Mouse (Mus musculus) CH12.LX (cell line): ENCODE data around the gene Ptchd1. TPM values are rescaled to one million over a fixed set of nuclear protein-coding genes. Genes with fewer than 3 reads are reported as not detected.

Source experiments
- DNase-seq: peaks from one replicate; pipeline ENCODE4 v3.0.0-alpha.2; 2013; ENCODE audit errors: extremely low read depth
- H3K27ac ChIP-seq: 2 replicates; pipeline ENCODE4 v1.5.1; 2012; ENCODE audit warnings: low read depth, mild to moderate bottlenecking, control low read depth, moderate library complexity; ENCODE audit not compliant: insufficient read depth
- H3K27me3 ChIP-seq: replicated peaks from 2 replicates; pipeline ENCODE3; 2012; ENCODE audit warnings: inconsistent platforms
- H3K36me3 ChIP-seq, 2 experiments: replicated peaks in 1 of 2; 2 replicates each; pipeline versions ENCODE3 to v1.6.1; 2012; ENCODE audit warnings: inconsistent platforms in 1 of 2, low read length in 1 of 2, mild to moderate bottlenecking in 1 of 2, mixed read lengths in 1 of 2, moderate library complexity in 1 of 2; ENCODE audit not compliant: control insufficient read depth in 1 of 2, insufficient read depth in 1 of 2
- H3K4me1 ChIP-seq, 2 experiments: 2 replicates each; pipeline ENCODE4 v1.6.1; 2012; ENCODE audit warnings: inconsistent platforms in 1 of 2, moderate library complexity in 1 of 2; ENCODE audit not compliant: insufficient read depth in 2 of 2, control insufficient read depth in 1 of 2
- H3K4me2 ChIP-seq: 2 replicates; pipeline ENCODE4 v1.6.1; 2012; ENCODE audit warnings: low read depth, mild to moderate bottlenecking, control low read depth; ENCODE audit not compliant: poor library complexity, insufficient read depth, severe bottlenecking
- H3K4me3 ChIP-seq, 3 experiments: fragments of 150-350 bp in 1 of 3; sonication (generic) in 1 of 3; replicated peaks in 1 of 3; 2 replicates each; pipeline versions ENCODE3 to v1.5.1; 2011 to 2012; ENCODE audit warnings: low read depth in 2 of 3, low read length in 2 of 3, mild to moderate bottlenecking in 2 of 3, moderate library complexity in 2 of 3, control low read depth in 1 of 3, improper control_type of control experiment in 1 of 3, inconsistent platforms in 1 of 3, mixed read lengths in 1 of 3; ENCODE audit not compliant: poor library complexity in 1 of 3
- H3K79me2 ChIP-seq: replicated peaks from 2 replicates; pipeline ENCODE4 v1.6.1; 2012; ENCODE audit warnings: mild to moderate bottlenecking, moderate library complexity; ENCODE audit not compliant: control insufficient read depth, poor library complexity, insufficient read depth, severe bottlenecking; ENCODE audit errors: extremely low read depth
- H3K9ac ChIP-seq: 2 replicates; pipeline ENCODE4 v1.6.1; 2012; ENCODE audit warnings: low read depth, mild to moderate bottlenecking, control low read depth, moderate library complexity; ENCODE audit not compliant: insufficient read depth
- H3K9me3 ChIP-seq: replicated peaks from 2 replicates; pipeline ENCODE3; 2012; ENCODE audit warnings: low read length, inconsistent platforms, mixed read lengths
- BHLHE40 ChIP-seq: IDR thresholded peaks from 2 replicates; pipeline ENCODE4 v1.6.1; 2011; ENCODE audit warnings: mild to moderate bottlenecking, low read depth, low read length, improper control_type of control experiment
- CHD1 ChIP-seq: IDR thresholded peaks from 2 replicates; pipeline ENCODE4 v1.6.1; 2012; ENCODE audit warnings: low read depth, low read length, improper control_type of control experiment, inconsistent platforms
- E2F4 ChIP-seq: IDR thresholded peaks from 2 replicates; pipeline ENCODE4 v1.6.1; 2011; ENCODE audit warnings: low read depth, low read length, improper control_type of control experiment; ENCODE audit not compliant: insufficient replicate concordance
- EP300 ChIP-seq: IDR thresholded peaks from 2 replicates; pipeline ENCODE4 v1.6.1; 2011; ENCODE audit warnings: low read length, improper control_type of control experiment
- ETS1 ChIP-seq: conservative IDR thresholded peaks from 2 replicates; pipeline ENCODE4 v1.6.1; 2012; ENCODE audit warnings: low read depth, mild to moderate bottlenecking, inconsistent platforms, low read length, improper control_type of control experiment, moderate library complexity
- GABPA ChIP-seq: IDR thresholded peaks from 2 replicates; pipeline ENCODE4 v1.6.1; 2012; ENCODE audit warnings: low read depth, low read length, improper control_type of control experiment, inconsistent platforms; ENCODE audit not compliant: insufficient replicate concordance
- IRF4 ChIP-seq: IDR thresholded peaks from 2 replicates; pipeline ENCODE4 v1.6.1; 2014; ENCODE audit warnings: low read depth, mild to moderate bottlenecking, inconsistent platforms, low read length, improper control_type of control experiment
- JUN ChIP-seq: IDR thresholded peaks from 2 replicates; pipeline ENCODE4 v1.6.1; 2011; ENCODE audit warnings: low read depth, mild to moderate bottlenecking, low read length, improper control_type of control experiment, moderate library complexity; ENCODE audit not compliant: insufficient read depth
- MAFK ChIP-seq: IDR thresholded peaks from 2 replicates; pipeline ENCODE4 v1.6.1; 2011; ENCODE audit warnings: low read length, improper control_type of control experiment; ENCODE audit not compliant: insufficient replicate concordance
- MAX ChIP-seq: IDR thresholded peaks from 2 replicates; pipeline ENCODE4 v1.6.1; 2011; ENCODE audit warnings: low read length, improper control_type of control experiment
- MAZ ChIP-seq: IDR thresholded peaks from 2 replicates; pipeline ENCODE4 v1.6.1; 2012; ENCODE audit warnings: low read depth, mild to moderate bottlenecking, inconsistent platforms, low read length, improper control_type of control experiment, moderate library complexity
- MEF2A ChIP-seq: IDR thresholded peaks from 2 replicates; pipeline ENCODE4 v1.6.1; 2014; ENCODE audit warnings: low read depth, mild to moderate bottlenecking, inconsistent platforms, low read length, improper control_type of control experiment, borderline replicate concordance
- MYC ChIP-seq: IDR thresholded peaks from 2 replicates; pipeline ENCODE4 v1.6.1; 2011; ENCODE audit warnings: low read depth, mild to moderate bottlenecking, improper control_type of control experiment, low read length
- NELFE ChIP-seq: IDR thresholded peaks from 2 replicates; pipeline ENCODE4 v1.6.1; 2011; ENCODE audit warnings: low read depth, low read length, improper control_type of control experiment
- PAX5 ChIP-seq: IDR thresholded peaks from 2 replicates; pipeline ENCODE4 v1.6.1; 2012; ENCODE audit warnings: low read length, inconsistent platforms, mixed read lengths
- POLR2A ChIP-seq: IDR thresholded peaks from 2 replicates; pipeline ENCODE4 v1.6.1; 2011; ENCODE audit warnings: low read depth, mild to moderate bottlenecking, improper control_type of control experiment, low read length
- SIN3A ChIP-seq: IDR thresholded peaks from 2 replicates; pipeline ENCODE4 v1.6.1; 2012; ENCODE audit warnings: low read length, improper control_type of control experiment, inconsistent platforms
- TBP ChIP-seq: conservative IDR thresholded peaks from 2 replicates; pipeline ENCODE4 v1.6.1; 2011; ENCODE audit warnings: low read depth, low read length, improper control_type of control experiment
- TCF12 ChIP-seq: IDR thresholded peaks from 2 replicates; pipeline ENCODE4 v1.6.1; 2014; ENCODE audit warnings: low read depth, mild to moderate bottlenecking, inconsistent platforms, low read length, improper control_type of control experiment
- UBTF ChIP-seq: IDR thresholded peaks from 2 replicates; pipeline ENCODE4 v1.6.1; 2012; ENCODE audit warnings: low read depth, mild to moderate bottlenecking, inconsistent platforms, low read length, improper control_type of control experiment, moderate library complexity
- USF1 ChIP-seq: IDR thresholded peaks from 2 replicates; pipeline ENCODE4 v1.6.1; 2014; ENCODE audit warnings: low read depth, mild to moderate bottlenecking, inconsistent platforms, low read length, improper control_type of control experiment
- USF2 ChIP-seq: conservative IDR thresholded peaks from 2 replicates; pipeline ENCODE4 v1.6.1; 2011; ENCODE audit warnings: low read depth, low read length, improper control_type of control experiment
- ZC3H11A ChIP-seq: IDR thresholded peaks from 2 replicates; pipeline ENCODE4 v1.6.1; 2012; ENCODE audit warnings: low read depth, mild to moderate bottlenecking, inconsistent platforms, low read length, improper control_type of control experiment
- ZNF384 ChIP-seq: IDR thresholded peaks from 2 replicates; pipeline ENCODE4 v1.6.1; 2012; ENCODE audit warnings: low read depth, low read length, improper control_type of control experiment, inconsistent platforms
- dilution Hi-C: fragments of 300-500 bp; cut with MboI; formaldehyde crosslinking; loops from 2 replicates; pipeline ENCODE4 v1.14.3; 2020; ENCODE audit warnings: low sequenced_read_pairs; ENCODE audit not compliant: extremely low pct_unique_long_range_greater_than_20kb, extremely low pct_ligation_motif_present
- in situ Hi-C: fragments of 300-500 bp; cut with MboI; formaldehyde crosslinking; loops from 3 replicates; pipeline ENCODE4 v1.14.3; 2019; ENCODE audit warnings: low sequenced_read_pairs, low pct_ligation_motif_present, low pct_unique_long_range_greater_than_20kb, mixed read lengths
- polyA plus RNA-seq: library from polyadenylated mRNA; unstranded; fragments of >175 nt; gene quantifications from 2 replicates; pipeline ENCODE4 v1.2.1, GENCODE M21; 2012; ENCODE audit warnings: low read depth; ENCODE audit not compliant: insufficient read length
- total RNA-seq, 2 experiments: library from RNA; depleted of rRNA; stranded (reverse); fragments of 300-350 nt in 1 of 2; fragments of >200 nt in 1 of 2; gene quantifications; 2 replicates each; pipeline ENCODE4 v1.2.3; 2012 to 2014

The Ptchd1 gene
- total and polyA plus RNA-seq, 3 experiments, result not detected

- no peak overlapping the region for H3K9ac ChIP-seq
- no peak for DNase-seq
- H3K4me3 ChIP-seq, result no peak overlapping the region
- H3K27me3 ChIP-seq, result no peaks in the 10 kb centered on the region
- no peaks in the 10 kb centered on the region for H3K4me1 ChIP-seq
- no peaks in the 10 kb centered on the region for H3K9me3 ChIP-seq
- dilution Hi-C loops, result no loop called here
- no peak overlapping the region for H3K4me2 ChIP-seq
- H3K27ac ChIP-seq, result no peak overlapping the region
- no peaks in the 10 kb centered on the region for H3K79me2 ChIP-seq
- H3K36me3 ChIP-seq, result no peaks in the 10 kb centered on the region
- no peak for TF ChIP-seq ZC3H11A
- no peak for TF ChIP-seq POLR2A
- no peak for TF ChIP-seq USF2
- TF ChIP-seq E2F4, result no peak
- no peak for TF ChIP-seq MAZ
- TF ChIP-seq UBTF, result no peak
- no peak for TF ChIP-seq IRF4
- no peak for TF ChIP-seq USF1
- no peak for TF ChIP-seq MAX
- TF ChIP-seq MYC, result no peak
- TF ChIP-seq TCF12, result no peak
- no peak for TF ChIP-seq EP300
- no peak for TF ChIP-seq BHLHE40
- TF ChIP-seq SIN3A, result no peak
- no peak for TF ChIP-seq TBP
- no peak for TF ChIP-seq GABPA
- no peak for TF ChIP-seq PAX5
- no peak for TF ChIP-seq MAFK
- TF ChIP-seq, all 38 proteins: peak for 0
- in situ Hi-C loops, result no loop called here
These were observed 32.1 kb downstream of the Ptchd1 start for GRCm38 (mm10) chrX:155591490-155591889.

- Histone ChIP-seq H3K36me3 (no peaks in the 10 kb centered on the region), H3K4me3 (no peak overlapping the region), H3K9me3 (no peaks in the 10 kb centered on the region), H3K9ac (no peak overlapping the region), H3K4me1 (peaks cover 0 to 12% of the 10 kb centered on the region in 2 experiments; a peak in 2 of 4 replicates), H3K27me3 (no peaks in the 10 kb centered on the region), H3K4me2 (no peak overlapping the region), H3K79me2 (no peaks in the 10 kb centered on the region), H3K27ac (no peak overlapping the region)
- dilution Hi-C loops, result no loop called here
- TF ChIP-seq NELFE, result no peak
- TF ChIP-seq EP300, result peak; percentile 54
- TF ChIP-seq ETS1, result peak; percentile 22
- TF ChIP-seq ZNF384, result peak; percentile 49; the same call in 1 of the 2 replicates
- no peak for TF ChIP-seq CHD1
- no peak for TF ChIP-seq MAFK
- peak; percentile 36; the same call in 1 of the 2 replicates for TF ChIP-seq BHLHE40
- 0 out of 2 replicates have a peak, but pooled peaks have one; percentile 21 for TF ChIP-seq JUN
- peak; percentile 80 for TF ChIP-seq MEF2A
- DNase-seq, result peak; percentile 29
- in situ Hi-C loops, result no loop called here
These were observed 39.0 kb downstream of the Ptchd1 start for GRCm38 (mm10) chrX:155584586-155584985.
